Mouse (Mus musculus) frontal cortex, postnatal 25 days (tissue): ENCODE results near the gene Dbn1.

ENCODE experiments used
- DNase-seq, 2 experiments: peaks; one replicate each; pipeline ENCODE4 v3.0.0; 2022; ENCODE audit warnings: low spot score in 2 of 2

Gene Dbn1

DNA sequence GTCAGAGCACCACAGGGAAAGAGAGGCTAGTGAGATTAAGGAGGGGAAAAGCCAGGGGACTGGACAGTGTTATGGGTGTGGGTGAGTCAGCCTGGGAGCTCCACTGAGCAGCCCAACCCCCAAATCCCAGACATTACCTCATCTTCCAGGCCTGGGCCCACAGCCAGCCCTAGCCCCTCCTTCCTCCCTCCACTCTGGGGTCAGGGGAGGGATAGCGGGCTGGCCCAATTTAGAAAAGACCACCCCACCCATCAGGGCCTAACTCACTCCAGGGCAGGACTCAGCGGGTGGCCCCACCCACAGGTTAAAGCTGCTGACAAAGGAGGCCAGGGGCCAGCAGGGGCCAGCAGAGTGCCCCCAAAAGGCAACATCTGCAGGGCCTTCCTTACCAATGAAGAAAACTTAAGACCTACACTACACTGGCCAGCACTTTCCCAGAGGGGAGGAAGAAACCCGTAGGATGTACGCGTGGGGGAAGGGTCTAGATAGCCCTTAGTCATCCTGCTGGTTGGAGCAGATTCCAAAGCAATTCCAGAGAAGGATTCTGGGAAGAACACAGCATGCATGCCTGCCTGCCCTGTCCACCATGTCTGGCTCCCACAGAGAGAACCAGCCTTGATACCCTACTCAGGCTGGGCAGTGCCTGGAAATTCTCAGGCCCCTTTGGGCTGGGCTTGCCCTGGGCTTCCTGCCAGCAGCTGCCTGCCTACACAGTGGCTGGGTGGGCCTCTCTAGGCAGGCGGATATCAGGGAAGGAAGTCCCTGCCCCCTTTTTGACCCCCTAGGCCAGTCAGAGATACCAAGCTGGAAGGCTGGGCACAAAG is 23.0 kb upstream of the Dbn1 start:
- no peak for DNase-seq

DNA sequence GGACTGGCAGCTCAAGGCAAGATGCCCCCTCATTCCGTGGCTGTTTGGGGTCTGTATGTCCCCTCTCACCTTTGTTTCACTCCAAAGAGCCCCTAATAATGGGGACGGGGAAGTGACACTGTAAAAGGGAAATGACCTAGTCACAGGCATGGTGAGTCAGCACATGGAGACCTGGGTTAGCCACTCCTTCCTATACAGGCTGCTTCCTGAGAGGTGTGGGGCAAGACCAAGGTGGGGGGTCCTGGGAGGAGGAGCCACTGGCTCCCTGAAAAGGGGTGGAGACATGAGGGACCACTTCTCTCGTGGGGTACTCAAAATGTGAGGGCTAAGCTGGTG is 22.4 kb upstream of the Dbn1 start:
- DNase-seq: no peak

DNA sequence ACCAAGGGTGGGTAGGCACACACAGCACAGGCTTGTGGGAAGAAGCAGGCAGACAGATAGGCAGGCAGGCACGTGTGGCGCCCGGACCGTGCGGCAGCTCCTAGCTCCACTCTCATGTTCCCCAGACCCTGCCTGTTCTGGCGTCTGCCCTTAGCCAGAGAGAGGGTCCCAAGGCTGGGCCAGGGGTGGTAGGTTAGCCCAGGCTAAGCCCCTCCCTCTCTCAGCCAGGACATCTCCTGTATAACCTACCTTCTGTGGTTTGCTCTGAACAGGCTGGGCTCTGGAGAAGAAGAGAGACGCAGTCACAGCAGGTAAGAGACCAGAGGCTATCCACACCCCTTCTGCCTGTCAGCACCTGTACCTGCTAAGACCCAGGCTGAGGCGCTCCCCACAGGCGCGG is 20.6 kb upstream of the Dbn1 start:
- DNase-seq: no peak

DNA sequence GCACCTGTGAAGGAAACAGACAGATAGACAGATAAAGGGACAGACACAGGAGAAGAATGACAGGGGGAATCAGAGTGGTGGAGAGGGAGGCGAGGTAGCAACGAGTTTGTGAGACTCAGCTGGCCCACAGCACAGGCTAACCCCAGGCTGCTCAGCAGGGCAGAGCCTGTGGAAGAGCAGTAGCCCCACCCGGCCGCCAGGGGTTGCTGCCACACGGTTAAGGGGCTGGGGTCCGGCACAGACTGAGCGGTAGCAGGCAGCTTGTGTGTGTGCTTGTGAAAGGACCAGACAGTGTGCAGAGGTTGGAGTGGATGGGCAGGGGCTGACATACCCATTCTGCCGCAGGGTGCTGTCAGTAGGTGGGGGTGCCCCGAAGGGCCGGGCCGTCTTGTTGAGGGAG is 20.0 kb upstream of the Dbn1 start:
- DNase-seq: no peak

DNA sequence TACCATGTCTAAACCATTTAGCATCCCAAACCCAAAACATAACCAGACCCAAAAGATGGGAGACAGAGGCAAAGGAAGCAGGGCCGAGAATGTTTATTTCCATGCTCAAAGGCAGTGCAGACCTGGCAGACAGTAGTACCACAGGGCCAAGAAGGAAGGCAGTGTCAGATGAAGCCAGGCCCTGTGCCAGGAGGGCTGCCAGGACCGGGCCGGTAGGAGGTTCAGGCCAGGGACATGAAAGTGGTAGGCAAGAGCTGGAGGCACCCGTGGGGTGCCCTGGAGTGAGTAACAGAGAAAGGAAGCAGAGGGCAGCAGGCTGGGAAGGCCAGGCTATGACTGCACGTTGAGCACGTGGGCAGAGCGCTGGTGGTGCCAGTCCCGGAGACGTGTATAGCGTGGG is 18.8 kb upstream of the Dbn1 start:
- DNase-seq: no peak

DNA sequence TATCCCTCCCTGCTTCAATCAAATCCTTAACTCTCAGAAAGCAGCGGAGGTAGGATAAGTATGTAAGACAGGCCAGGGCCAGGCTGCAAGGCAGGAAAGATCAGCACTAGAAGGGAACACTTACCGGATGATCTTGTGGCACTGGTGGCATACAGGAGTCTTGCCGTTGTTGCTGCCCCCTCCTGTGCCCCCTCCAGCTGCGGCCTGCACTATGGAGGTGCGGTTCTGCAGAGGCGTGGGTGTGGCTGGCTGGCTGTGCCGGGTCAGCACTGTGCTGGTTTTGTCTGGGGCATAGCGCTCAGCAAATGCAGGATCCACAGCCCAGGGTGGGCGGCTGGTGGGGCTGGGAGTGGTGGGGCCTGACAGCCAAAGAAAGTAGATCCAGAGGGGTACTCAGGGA is 17.9 kb upstream of the Dbn1 start:
- no peak for DNase-seq

DNA sequence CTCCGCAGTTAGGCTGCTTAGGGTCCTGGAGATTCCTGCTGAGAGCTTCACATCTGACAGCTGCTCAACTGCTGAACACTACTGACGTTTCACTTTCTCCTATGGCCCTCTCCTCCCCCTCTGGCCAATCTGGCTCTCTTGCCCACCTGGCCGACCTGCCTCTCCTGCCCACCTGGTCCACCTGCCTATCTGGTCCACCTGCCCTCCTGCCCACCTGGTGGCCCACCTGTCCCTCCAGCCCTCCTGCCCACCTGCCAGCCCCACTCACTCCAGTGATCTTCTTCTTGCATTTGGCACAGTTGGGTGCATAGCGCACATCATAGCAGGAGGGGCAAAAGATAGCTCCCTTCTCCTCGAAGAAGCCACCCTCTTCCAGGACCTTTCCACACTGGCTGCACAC is 16.5 kb upstream of the Dbn1 start:
- DNase-seq: no peak

DNA sequence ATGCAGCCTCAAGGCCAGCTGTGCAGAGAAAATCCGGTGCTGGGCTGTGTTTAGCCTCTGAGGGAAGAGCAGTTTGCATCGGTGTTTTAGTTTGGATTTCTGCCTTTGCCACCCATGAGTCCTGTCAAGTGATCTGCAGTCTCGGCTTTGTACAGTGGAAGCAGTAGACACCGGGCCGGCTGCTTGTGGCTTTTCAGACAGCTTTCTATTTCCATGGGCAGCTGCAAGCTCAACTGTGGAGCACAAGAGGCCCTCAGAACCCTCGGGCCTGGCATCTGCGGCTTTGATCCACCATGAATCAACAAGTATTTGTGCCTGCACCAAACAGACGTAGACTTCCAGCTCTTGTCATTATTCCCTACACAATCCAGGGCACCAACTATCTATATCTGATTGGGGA is 14.5 kb upstream of the Dbn1 start:
- no peak for DNase-seq

DNA sequence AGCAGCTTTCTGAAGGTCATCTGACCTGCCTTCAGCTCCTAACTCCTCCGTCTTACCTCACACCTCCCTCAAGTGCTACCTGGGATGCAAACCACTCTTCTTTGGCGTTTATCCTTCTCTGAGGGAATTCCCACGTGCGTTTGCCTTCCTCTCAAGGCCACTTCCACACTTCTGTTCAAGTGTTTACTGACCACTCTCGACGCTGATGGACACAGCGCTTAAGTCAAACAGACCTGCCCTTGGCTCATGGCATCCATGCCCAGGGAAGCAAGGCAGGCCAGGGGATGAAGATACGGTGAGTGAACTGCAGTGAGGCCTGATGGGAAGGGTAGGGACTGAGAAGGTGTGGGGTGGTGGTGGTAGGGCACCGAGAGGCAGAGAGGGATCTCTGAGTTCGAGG is 12.7 kb upstream of the Dbn1 start:
- no peak for DNase-seq

DNA sequence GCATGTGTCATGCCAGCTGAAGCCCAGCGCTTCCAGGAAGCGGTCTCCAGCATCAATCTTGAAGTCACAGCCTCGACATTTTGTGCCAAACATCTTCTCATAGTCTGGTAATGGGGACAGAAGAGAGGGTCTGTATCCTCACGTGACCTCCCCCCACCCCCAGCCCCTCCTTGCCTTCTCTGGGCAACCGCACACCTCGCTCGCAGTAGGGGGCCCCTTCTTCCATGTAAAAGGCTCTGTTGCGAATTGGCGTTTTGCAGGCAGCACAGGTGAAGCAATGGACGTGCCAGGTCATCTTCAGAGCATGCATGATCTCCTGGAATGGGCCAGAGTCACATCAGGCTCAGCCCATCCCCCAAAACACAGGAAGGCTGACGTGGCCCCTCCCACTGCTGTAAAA is 11.0 kb upstream of the Dbn1 start:
- no peak for DNase-seq

DNA sequence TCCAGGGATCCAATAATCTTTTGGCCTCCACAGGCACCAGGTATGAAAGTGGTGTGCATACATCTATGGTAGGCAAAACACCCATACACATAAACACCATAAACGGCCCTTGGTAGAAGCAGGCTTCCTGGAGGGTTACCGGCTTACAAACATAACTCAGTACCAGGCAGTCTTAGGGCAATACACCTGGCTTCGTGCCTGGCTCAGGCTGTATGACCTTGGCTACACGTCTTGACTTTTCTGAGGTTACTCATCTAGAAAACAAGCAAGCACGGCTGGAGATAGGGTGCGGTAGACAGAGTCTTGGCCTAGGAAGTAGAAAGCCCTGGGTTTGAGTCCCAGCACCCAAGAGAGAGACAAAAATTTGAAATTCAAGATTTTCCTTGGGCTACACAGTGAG is 8.8 kb upstream of the Dbn1 start:
- DNase-seq: no peak

DNA sequence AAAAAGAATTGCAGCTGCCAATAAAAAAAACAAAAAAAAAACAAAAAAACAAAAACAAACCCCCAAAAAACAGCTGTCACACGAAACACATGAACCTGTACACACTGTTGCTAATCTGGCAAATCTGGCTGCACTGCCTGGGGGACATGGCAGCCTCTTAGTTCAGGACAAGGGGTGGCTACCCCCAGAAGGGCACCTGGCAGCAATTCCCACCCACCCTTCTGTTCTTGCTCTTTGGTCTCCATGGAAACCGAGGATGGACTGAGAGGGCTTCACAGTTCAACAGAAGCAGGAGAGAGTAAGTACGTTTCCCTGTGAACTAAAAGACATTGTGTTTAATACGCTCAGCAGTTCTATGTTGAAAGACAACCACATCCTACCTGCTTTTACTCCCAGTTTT is 7.8 kb upstream of the Dbn1 start:
- DNase-seq: no peak

DNA sequence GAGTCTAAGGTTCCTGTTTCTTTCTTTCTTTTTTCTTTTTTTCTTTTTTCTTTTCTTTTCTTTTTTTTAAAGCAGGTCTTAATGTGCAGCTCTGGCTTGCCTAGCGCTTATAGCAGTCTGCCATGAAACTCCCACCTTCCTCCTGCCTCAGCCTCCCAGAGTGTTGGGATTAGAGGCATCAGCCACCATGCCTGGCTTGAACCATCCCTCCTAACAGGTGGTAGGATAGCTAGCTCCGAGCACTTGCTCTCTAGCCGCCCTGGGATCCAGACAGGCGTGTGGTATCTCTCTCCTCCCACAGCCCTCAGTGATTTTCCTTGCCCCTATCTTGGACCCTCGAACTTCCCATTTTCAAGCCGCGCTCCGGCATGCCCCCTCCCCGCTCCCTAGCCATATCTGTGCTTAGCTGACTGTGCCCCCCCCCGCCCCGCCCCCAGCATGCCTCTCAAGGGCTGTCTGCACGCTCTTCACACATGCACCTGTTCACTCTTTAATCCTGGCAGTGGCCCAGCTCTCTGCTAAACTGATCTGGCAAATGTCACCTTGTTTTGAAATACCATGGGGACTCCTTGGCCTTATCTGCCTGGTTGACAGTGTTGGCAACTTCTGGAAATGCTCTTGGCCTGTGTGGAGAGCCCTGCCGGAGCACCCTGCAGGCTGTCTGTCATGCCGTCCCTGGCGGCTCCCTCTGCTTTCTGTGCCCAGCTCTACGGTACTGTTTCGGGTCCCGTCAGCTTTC is 7.1 kb upstream of the Dbn1 start:
- no peak for DNase-seq

DNA sequence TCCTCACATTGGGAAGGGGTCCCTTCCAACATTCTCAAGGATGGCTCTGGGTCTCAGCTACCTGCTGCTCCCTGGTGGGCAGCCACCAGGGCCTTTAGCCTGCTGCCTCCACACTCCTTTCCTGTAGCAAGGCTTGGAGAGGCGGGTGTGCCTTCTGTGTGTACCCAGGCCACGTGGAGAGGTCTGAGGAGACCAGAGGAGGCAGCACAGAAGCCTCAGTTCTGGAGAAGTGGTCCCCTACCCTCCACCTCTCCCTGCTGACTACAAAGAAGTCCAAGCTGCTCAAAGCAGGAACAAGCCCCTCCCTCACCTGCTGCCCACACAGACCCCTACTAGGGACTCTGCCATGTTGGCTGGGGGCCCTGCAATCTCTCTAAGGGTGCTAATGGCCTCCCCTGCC is 6.3 kb upstream of the Dbn1 start:
- no peak for DNase-seq

DNA sequence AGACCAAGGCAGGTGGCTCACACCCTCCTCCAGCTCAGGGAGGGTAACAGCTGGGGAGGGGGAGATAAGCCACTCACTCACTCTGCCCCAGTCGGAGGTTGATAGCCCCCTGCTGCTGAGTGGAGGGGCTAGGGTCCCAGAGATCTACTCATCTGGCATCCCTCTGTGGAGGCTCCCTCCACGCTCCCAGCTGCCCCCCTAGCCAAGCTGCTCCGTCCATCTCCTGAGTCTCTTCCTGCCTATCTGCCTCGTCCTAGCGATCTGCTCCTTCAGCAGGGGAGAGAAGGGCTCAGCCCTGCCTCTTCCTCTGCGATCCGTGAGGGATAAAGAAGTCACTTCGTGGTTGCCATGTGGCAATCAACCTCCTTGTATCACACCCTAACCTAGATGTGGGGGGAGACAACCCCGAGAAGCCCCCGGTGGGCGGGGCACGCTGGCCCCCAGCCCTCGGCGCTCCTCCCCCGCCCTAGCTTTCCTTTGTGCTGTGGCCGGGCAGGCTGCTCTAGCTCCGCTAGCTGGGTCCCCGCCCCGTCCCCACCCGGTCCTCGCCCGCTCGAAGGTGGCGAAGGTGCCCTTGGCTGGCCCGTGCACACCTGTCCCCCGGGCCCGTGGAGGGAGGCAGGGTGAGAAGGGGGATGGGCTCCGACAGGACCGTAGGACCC is 864 bp downstream of the Dbn1 start:
- no peak for DNase-seq

DNA sequence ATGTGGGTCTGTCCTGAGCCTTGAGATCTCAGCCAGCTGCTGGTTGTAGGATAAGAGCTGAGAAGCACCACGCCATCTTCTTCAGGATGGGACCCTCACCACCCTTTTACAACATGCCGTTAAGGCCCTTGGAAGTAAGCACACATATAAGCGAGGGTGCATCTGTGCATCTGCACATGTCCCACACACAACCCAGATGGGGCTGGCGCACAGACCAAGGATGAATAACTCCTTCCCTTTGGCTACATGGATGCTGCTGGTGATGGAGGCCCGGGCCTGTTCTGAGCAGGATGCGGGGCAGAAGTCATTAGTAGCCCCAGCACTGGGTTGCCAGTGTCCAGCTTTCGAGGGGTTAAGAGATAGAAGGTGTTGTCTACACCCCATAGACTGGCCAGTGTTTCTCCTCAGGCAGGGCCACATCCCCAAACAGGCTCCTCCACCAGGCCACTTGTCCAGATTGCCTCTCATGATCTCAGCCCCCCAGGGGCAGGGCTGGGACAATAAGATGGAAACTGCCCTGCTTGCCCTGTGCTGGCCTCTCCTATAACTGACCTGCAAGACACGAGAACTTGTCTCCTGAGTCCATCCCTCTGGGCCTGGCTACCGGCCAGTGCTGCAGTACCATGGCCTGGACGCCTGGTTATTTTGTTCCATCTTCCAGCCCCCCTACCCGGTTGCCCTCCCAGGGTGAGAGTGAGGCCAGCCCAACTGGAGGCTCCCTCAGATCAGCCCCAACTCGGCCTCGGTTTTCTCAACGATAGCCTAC is 1.7 kb downstream of the Dbn1 start:
- DNase-seq: no peak

DNA sequence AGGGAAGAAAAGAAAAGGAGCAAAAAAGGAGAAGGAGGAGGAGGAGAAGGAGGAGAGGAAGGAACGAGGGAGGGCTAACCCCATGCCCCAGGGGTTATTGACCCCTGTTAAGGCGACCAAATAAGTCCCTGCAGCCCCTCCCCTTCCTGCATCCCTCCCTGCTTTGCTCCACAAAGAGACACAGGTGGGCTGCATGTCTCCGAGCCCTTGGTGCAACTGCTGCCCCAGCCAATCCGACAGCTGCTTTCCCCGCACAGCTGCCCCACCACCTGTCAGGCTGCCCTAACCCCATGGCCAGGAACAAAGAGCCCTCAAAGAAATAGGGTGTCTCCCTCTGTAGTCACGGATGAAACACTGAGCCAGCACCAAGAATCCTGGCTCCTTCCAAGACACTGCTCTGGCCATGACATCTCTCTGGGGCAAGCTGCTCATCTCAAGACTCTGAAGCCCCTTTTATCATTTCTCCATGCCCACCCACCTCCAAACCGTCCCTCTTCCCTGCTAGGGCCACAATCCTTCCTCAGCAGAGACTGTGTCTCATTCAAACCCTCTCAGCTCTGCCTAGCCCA is 3.3 kb downstream of the Dbn1 start:
- DNase-seq: no peak

DNA sequence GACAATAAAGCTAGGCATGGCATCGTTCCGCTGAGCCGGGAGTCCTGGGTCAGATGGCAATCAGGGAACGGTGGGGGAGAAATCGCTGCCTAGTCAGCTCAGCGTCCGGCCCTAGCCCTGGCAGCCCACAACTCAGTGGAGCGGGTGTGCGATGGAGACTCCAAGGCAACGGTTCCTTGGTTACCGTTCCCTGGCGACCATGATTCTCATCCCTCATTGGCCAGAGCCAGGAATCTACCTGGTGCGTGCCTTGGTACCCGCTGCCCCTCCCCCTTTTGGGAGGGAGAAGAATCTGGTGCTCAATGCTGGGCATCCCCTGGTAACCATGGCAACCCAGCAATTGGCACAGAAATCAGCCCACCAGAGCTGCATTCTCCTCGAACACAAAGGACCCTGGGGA is 4.3 kb downstream of the Dbn1 start:
- DNase-seq: peak; percentile 75 to 86

DNA sequence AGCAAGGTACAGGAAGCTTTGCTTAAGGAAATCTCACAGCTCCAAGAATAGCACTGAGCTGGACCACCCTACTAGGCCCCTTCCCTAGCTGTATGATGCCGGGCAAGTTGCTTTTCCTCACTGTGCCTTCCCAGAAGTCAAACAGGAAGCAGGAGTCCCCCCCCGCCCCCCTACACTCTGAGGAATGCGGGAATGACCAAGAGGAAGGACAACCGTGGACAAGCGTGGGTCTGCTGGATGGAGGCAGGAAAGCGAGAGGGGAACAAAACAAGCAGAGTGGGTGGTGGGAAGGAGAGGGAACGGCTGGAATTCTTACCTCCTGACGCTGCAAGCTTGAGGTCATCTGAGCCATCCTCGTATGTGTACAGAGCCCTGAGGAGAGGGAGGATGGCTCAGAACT is 4.8 kb downstream of the Dbn1 start:
- no peak for DNase-seq

DNA sequence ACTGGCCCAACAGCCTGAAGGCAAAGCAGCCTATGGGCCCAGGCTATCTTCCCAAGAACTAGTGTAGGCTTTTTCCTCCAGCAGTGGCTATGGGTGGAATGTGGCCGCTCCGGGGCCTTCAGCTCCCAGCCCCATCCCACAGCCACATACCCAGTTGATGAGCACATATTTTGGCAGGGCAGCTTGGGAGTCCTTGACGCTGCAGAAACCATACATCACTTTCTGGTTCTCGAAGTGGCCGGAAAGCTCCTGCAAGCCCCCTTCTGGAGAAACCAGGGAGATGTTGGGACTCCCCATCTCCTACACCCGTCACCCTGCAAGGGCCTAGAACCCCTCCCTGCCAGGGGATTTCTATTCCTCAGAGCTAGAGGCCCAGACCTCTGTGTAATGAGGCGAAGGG is 5.4 kb downstream of the Dbn1 start:
- DNase-seq: no peak

DNA sequence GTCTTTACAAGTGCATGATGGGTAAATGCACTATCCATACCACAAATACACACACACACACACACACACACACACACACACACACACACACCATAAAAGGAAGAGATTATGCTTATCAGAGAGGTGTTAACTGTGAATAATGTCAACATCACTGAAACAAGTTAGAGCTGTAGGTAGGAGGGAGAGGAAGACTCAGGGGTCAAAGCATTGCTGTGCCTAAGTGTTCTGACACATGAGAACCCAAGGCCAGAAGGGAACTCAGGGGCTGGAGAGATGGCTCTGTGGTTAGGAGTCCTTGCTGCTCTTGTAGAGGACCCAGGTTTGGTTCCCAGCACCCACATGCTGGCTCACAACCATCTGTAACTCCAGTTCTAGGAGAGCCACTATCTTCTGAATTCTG is 8.0 kb downstream of the Dbn1 start:
- no peak for DNase-seq

DNA sequence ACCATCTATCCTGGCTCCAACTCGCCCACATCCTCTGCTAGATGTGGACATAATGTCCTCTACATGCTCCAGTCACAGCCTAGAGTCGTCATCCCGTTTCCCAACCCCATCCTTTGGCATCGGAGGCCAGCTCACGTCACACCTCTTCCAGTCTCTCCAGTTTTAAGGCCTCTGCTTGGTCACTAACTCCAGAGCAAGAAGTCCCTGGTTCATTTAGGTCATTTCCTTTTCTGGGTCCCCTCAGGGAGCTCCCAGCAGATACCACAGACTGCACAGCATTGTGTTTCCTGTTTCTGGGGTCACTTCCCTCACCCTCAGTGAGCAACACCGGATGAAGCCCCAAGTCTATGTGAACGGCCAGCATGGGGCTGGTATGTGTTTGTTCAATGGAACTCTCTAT is 8.9 kb downstream of the Dbn1 start:
- DNase-seq: no peak
